Mouse (Mus musculus) liver, postnatal 0 days (tissue): ENCODE data around the gene Gm49336. TPM values are rescaled to one million over a fixed set of nuclear protein-coding genes. Genes with fewer than 3 reads are reported as not detected.
A peak's percentile ranks its signal among the peaks of the same experiment; 100 is the strongest.

Experiments used
- ATAC-seq: fragments of 200-750 bp; cut with Nextera tagmentation; 2 replicates; pipeline ENCODE4 v1.8.0; 2017; ENCODE audit warnings: mild to moderate bottlenecking, moderate library complexity
- DNase-seq: peaks from one replicate; pipeline ENCODE4 v3.0.0-alpha.2; 2016
- H3K27ac ChIP-seq: fragments of 300-500 bp; sonication (generic); 2 replicates; pipeline ENCODE4 v1.5.1; 2014; ENCODE audit warnings: antibody characterized with exemption, moderate library complexity, mild to moderate bottlenecking, low read depth
- H3K27me3 ChIP-seq: fragments of 300-500 bp; sonication (generic); 2 replicates; pipeline ENCODE4 v1.6.1; 2014; ENCODE audit warnings: low read length, control low read depth, mixed read lengths; ENCODE audit not compliant: insufficient read depth
- H3K36me3 ChIP-seq: fragments of 300-500 bp; sonication (generic); replicated peaks from 2 replicates; pipeline ENCODE4 v1.6.1; 2014; ENCODE audit warnings: mild to moderate bottlenecking, control low read depth, low read length, moderate library complexity, mixed read lengths; ENCODE audit not compliant: insufficient read depth
- H3K4me1 ChIP-seq: fragments of 300-500 bp; sonication (generic); 2 replicates; pipeline ENCODE4 v1.6.1; 2014; ENCODE audit warnings: antibody characterized with exemption, mild to moderate bottlenecking, control low read depth; ENCODE audit not compliant: insufficient read depth
- H3K4me2 ChIP-seq: fragments of 300-500 bp; sonication (generic); 2 replicates; pipeline ENCODE4 v1.6.1; 2014; ENCODE audit warnings: low read depth, mild to moderate bottlenecking, low read length, moderate library complexity, mixed read lengths
- H3K4me3 ChIP-seq: fragments of 300-500 bp; sonication (generic); 2 replicates; pipeline ENCODE4 v1.5.1; 2014; ENCODE audit warnings: low read depth, low read length
- H3K9ac ChIP-seq: fragments of 300-500 bp; sonication (generic); replicated peaks from 2 replicates; pipeline ENCODE4 v1.6.1; 2014; ENCODE audit warnings: mild to moderate bottlenecking, moderate library complexity
- H3K9me3 ChIP-seq: fragments of 300-500 bp; sonication (generic); 2 replicates; pipeline ENCODE4 v1.6.1; 2016; ENCODE audit warnings: mild to moderate bottlenecking, control low read depth, low read length, mixed read lengths
- CTCF ChIP-seq: sonication (generic); IDR thresholded peaks from 2 replicates; pipeline ENCODE4 v1.5.1; 2016; ENCODE audit warnings: antibody characterized with exemption, low read depth
- EP300 ChIP-seq: IDR thresholded peaks from 2 replicates; pipeline ENCODE4 v1.6.1; 2016; ENCODE audit warnings: antibody characterized with exemption, low read depth, mild to moderate bottlenecking
- WGBS: fragments of 180-500 bp; shearing (Covaris S2); extraction: QIAGEN DNeasy Blood & Tissue Kit; methylation state at CpG from one replicate; pipeline ENCODE4 v1.1.7; 2014; ENCODE audit not compliant: insufficient replicate concordance; 5-methylcytosine and 5-hydroxymethylcytosine counted together
- microRNA counts: library from miRNA; unstranded; fragments of <30 nt; microRNA quantifications from one replicate; lab custom pipeline; 2015
- microRNA-seq: library from miRNA; unstranded; fragments of <30 nt; microRNA quantifications from one replicate; pipeline ENCODE4, GENCODE M21; 2016
- polyA plus RNA-seq: library from polyadenylated mRNA; unstranded; fragments of >200 nt; fragmentation: Nextera tagmentation; extraction: Ambion mirVana; gene quantifications from 2 replicates; pipeline ENCODE4 v1.2.1, GENCODE M21; 2015

Gene Gm49336
- polyA plus RNA-seq, 1 experiment from 2014 or later, result 13.2 TPM

- H3K4me2 ChIP-seq, result peak overlapping the region; percentile 81
- DNase-seq (no peak), ATAC-seq (peak; percentile 47)
- no peaks in the 10 kb centered on the region for H3K36me3 ChIP-seq
- peak overlapping the region; percentile 71 for H3K4me3 ChIP-seq
- peak overlapping the region; percentile 60 for H3K9ac ChIP-seq
- peaks cover 5% of the 10 kb centered on the region; the same call in 1 of the 2 replicates for H3K27me3 ChIP-seq
- WGBS, result 16% methylated on average over 9 of the region's 9 CpGs
- H3K9me3 ChIP-seq, result no peaks in the 10 kb centered on the region
- peaks cover 21% of the 10 kb centered on the region for H3K4me1 ChIP-seq
- peak overlapping the region; percentile 84 for H3K27ac ChIP-seq
- no peak for TF ChIP-seq CTCF
- TF ChIP-seq EP300, result no peak
Observed at GRCm38 (mm10) chr14:60176469-60176890, 74.8 kb downstream of the Gm49336 start.

- H3K27me3 ChIP-seq, result peaks cover 5% of the 10 kb centered on the region; the same call in 1 of the 2 replicates
- no peaks in the 10 kb centered on the region for H3K36me3 ChIP-seq
- TF ChIP-seq EP300 (no peak), CTCF (no peak)
- H3K4me2 ChIP-seq, result no peak overlapping the region
- H3K9ac ChIP-seq, result no peak overlapping the region
- WGBS, result 64% methylated on average over 12 of the region's 12 CpGs
- no peaks in the 10 kb centered on the region for H3K9me3 ChIP-seq
- ATAC-seq, result no peak
- H3K27ac ChIP-seq, result no peak overlapping the region
- H3K4me3 ChIP-seq, result no peak overlapping the region
- H3K4me1 ChIP-seq, result peaks cover 11% of the 10 kb centered on the region; the same call in 1 of the 2 replicates
- DNase-seq, result no peak
Observed at GRCm38 (mm10) chr14:60172286-60173055, 78.8 kb downstream of the Gm49336 start.

GRCm38 (mm10) chr14:60170845-60171610, 80.3 kb downstream of the Gm49336 start:
- H3K9me3 ChIP-seq, result no peaks in the 10 kb centered on the region
- H3K27ac ChIP-seq, result no peak overlapping the region
- H3K4me1 ChIP-seq, result peaks cover 9% of the 10 kb centered on the region; the same call in 1 of the 2 replicates
- H3K9ac ChIP-seq, result no peak overlapping the region
- no peak overlapping the region for H3K4me3 ChIP-seq
- DNase-seq (no peak), ATAC-seq (no peak)
- H3K36me3 ChIP-seq, result no peaks in the 10 kb centered on the region
- H3K27me3 ChIP-seq, result no peaks in the 10 kb centered on the region
- 71% methylated on average over 16 of the region's 16 CpGs for WGBS
- H3K4me2 ChIP-seq, result no peak overlapping the region
- TF ChIP-seq EP300 (no peak), CTCF (no peak)

GRCm38 (mm10) chr14:60163367-60163766, 87.9 kb downstream of the Gm49336 start:
- Histone ChIP-seq H3K27me3 (no peaks in the 10 kb centered on the region), H3K36me3 (no peaks in the 10 kb centered on the region), H3K9me3 (no peaks in the 10 kb centered on the region), H3K4me2 (no peak overlapping the region), H3K27ac (no peak overlapping the region), H3K9ac (no peak overlapping the region), H3K4me3 (no peak overlapping the region), H3K4me1 (no peaks in the 10 kb centered on the region)
- WGBS, result 77% methylated on average over 3 of the region's 3 CpGs
- no peak for ATAC-seq
- no peak for DNase-seq
- TF ChIP-seq CTCF, result no peak
- TF ChIP-seq EP300, result no peak

MicroRNA genes within 50 kb of the gene (microRNA counts, 519-probe panel; counts per million panel counts)
- not detected for microRNA mmu-miR-719 (lab: Ali Mortazavi, UCI)

Small RNA genes lying within 50 kb of the gene (microRNA-seq; reads per million reads assigned to microRNA genes)
- gene Mir719, result not detected

Other genes starting within 250 kb of the Gm49336 start
- 5.6 and 7.5 TPM in 2 replicates for gene Atp8a2, start 54.3 kb downstream of the Gm49336 start, polyA plus RNA-seq
- not detected in 2 replicates for gene Nupl1, start 76 bp downstream of the Gm49336 start, polyA plus RNA-seq
- gene Mtmr6, start 13.7 kb upstream of the Gm49336 start, polyA plus RNA-seq, result 8.8 and 9.4 TPM in 2 replicates
- 0.86 and 1.0 TPM in 2 replicates for gene Amer2, start 121.8 kb upstream of the Gm49336 start, polyA plus RNA-seq